Mouse (Mus musculus): ENCODE data around the gene Ift57. TPM values are rescaled to one million over a fixed set of nuclear protein-coding genes. Genes with fewer than 3 reads are reported as not detected.

Ift57 gene
- total and polyA plus RNA-seq, 3 experiments, result 13.3 to 28.8 (median 21.3) TPM

DNA sequence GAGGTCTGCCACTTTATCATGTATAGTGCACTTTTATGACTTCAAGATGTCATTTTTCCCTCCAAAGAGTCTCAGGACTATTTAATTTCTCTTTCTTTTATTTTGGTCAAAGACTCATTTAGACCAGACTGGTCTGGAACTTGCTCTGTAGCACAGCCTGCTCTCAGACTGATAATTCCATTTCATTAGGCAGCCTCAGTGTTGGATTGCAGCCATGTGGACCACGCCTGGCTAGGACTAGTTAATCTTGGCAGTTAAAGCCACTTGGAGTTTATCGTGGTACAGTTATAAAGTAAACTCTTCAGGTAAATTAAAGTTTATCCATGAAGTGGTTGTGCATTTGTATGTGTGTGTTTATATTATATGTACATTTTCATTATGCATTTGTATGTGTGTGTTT lies 27.7 kb downstream of the Ift57 start:
- Histone ChIP-seq H3K27me3 (replicated peaks) (no peaks in the 10 kb centered on the region), H3K27ac (ENCODE audit: insufficient read depth, low read depth) (no peak overlapping the region)
- in situ Hi-C loops (cut with MboI; ENCODE audit: low pct_ligation_motif_present, low pct_unique_long_range_greater_than_20kb, low sequenced_read_pairs), result no loop called here

DNA sequence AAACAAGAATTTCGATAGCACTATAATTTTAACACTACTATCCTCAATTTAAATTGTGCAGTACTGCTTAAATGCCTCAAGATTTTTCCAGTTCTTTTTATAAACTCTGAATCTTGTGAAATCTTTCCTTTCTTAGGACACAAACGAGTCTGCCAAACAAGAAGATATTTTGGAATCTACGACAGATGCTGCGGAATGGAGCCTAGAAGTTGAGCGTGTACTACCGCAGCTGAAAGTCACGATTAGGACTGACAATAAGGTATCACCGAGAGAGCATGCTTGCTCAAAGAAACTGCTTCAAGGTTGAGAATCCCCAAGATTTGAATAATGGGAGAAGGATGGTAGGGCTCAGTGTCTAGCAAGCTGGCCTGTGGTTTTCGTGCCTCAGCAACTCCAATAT lies 37.5 kb downstream of the Ift57 start:
- dilution Hi-C loops (cut with MboI; ENCODE audit: extremely low pct_ligation_motif_present, extremely low pct_unique_long_range_greater_than_20kb, low sequenced_read_pairs), result no loop called here
- Histone ChIP-seq H3K9me3 (replicated peaks; ENCODE audit: low read length) (no peaks in the 10 kb centered on the region), H3K27me3 (replicated peaks) (no peaks in the 10 kb centered on the region), H3K4me1 (ENCODE audit: control insufficient read depth in 1 of 2, insufficient read depth in 2 of 2) (peaks cover 0 to 13% of the 10 kb centered on the region in 2 experiments; a peak in 2 of 4 replicates), H3K9ac (ENCODE audit: insufficient read depth, low read depth) (no peak overlapping the region), H3K4me2 (ENCODE audit: insufficient read depth, low read depth, poor library complexity, severe bottlenecking) (no peak overlapping the region), H3K79me2 (replicated peaks; ENCODE audit: control insufficient read depth, extremely low read depth, insufficient read depth, poor library complexity, severe bottlenecking) (no peaks in the 10 kb centered on the region), H3K27ac (ENCODE audit: insufficient read depth, low read depth) (no peak overlapping the region), H3K36me3 (replicated peaks in 1 of 2; ENCODE audit: control insufficient read depth in 1 of 2, insufficient read depth in 1 of 2, low read length in 1 of 2) (peaks cover 0 to 7% of the 10 kb centered on the region in 2 experiments), H3K4me3 (replicated peaks in 1 of 3; ENCODE audit: low read depth in 2 of 3, low read length in 2 of 3, poor library complexity in 1 of 3) (no peak overlapping the region)
- TF ChIP-seq CHD2 (IDR thresholded peaks at IDR 0.05; ENCODE audit: low read length) (no peak), UBTF (IDR thresholded peaks at IDR 0.05; ENCODE audit: low read depth, low read length) (no peak), SIN3A (IDR thresholded peaks at IDR 0.05; ENCODE audit: low read length) (no peak), MYC (IDR thresholded peaks at IDR 0.05; ENCODE audit: low read depth, low read length) (no peak), MXI1 (IDR thresholded peaks at IDR 0.05; ENCODE audit: low read depth, low read length) (no peak), PAX5 (IDR thresholded peaks at IDR 0.05; ENCODE audit: low read length) (no peak), BHLHE40 (IDR thresholded peaks at IDR 0.05; ENCODE audit: low read depth, low read length) (no peak), MAZ (IDR thresholded peaks at IDR 0.05; ENCODE audit: low read depth, low read length) (no peak), NELFE (IDR thresholded peaks at IDR 0.05; ENCODE audit: low read depth, low read length) (no peak)
- peak; percentile 48 for DNase-seq (ENCODE audit: extremely low read depth)
- in situ Hi-C loops (cut with MboI; ENCODE audit: low pct_ligation_motif_present, low pct_unique_long_range_greater_than_20kb, low sequenced_read_pairs), result no loop called here

More for the DNA sequence above, 27.7 kb downstream of the Ift57 start:
- Histone ChIP-seq H3K79me2 (replicated peaks; ENCODE audit: control insufficient read depth, extremely low read depth, insufficient read depth, poor library complexity, severe bottlenecking) (no peaks in the 10 kb centered on the region), H3K4me1 (ENCODE audit: control insufficient read depth in 1 of 2, insufficient read depth in 2 of 2) (peaks cover 4 to 33% of the 10 kb centered on the region in 2 experiments; a peak in 3 of 4 replicates), H3K36me3 (replicated peaks in 1 of 2; ENCODE audit: control insufficient read depth in 1 of 2, insufficient read depth in 1 of 2, low read length in 1 of 2) (peaks cover 0 to 8% of the 10 kb centered on the region in 2 experiments), H3K4me3 (replicated peaks in 1 of 3; ENCODE audit: low read depth in 2 of 3, low read length in 2 of 3, poor library complexity in 1 of 3) (no peak overlapping the region), H3K9me3 (replicated peaks; ENCODE audit: low read length) (no peaks in the 10 kb centered on the region), H3K4me2 (ENCODE audit: insufficient read depth, low read depth, poor library complexity, severe bottlenecking) (no peak overlapping the region), H3K9ac (ENCODE audit: insufficient read depth, low read depth) (no peak overlapping the region)
- no peak for DNase-seq (ENCODE audit: extremely low read depth)
- no peak for TF ChIP-seq ELF1 (IDR thresholded peaks at IDR 0.05; ENCODE audit: low read depth, low read length)
- dilution Hi-C loops (cut with MboI; ENCODE audit: extremely low pct_ligation_motif_present, extremely low pct_unique_long_range_greater_than_20kb, low sequenced_read_pairs), result no loop called here

DNA sequence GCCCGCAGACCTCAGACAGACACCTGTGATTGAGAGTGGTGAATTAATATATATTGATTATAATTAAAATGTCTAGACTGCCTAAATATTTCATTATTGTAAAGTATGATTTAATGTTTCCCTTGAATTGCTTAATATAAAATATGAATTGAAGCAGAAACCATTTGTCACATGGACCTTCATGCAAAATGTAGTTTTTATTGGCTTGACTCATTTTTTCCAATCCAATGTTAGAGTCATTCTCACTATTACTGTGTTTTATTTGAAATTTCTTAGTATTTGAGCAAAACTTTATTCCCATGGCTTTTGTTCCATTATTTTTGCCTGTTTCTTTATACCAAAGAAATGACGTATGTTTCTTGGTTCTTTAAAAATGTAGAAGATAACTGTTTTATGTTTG lies 48.3 kb downstream of the Ift57 start:
- H3K9ac ChIP-seq (ENCODE audit: insufficient read depth, low read depth), result no peak overlapping the region
- H3K4me1 ChIP-seq (ENCODE audit: control insufficient read depth in 1 of 2, insufficient read depth in 2 of 2), result peaks cover 0 to 4% of the 10 kb centered on the region in 2 experiments; a peak in 1 of 4 replicates
- TF ChIP-seq MAX (IDR thresholded peaks at IDR 0.05; ENCODE audit: low read length), result no peak
- no peak for TF ChIP-seq ETS1 (conservative IDR thresholded peaks at IDR 0.05; ENCODE audit: low read depth, low read length)
- TF ChIP-seq JUND (conservative IDR thresholded peaks at IDR 0.05; ENCODE audit: low read depth, low read length), result peak; percentile 82
- peak; percentile 58; the same call in 1 of the 2 replicates for TF ChIP-seq EP300 (IDR thresholded peaks at IDR 0.05; ENCODE audit: low read length)
- TF ChIP-seq GABPA (IDR thresholded peaks at IDR 0.05; ENCODE audit: insufficient replicate concordance, low read depth, low read length), result no peak
- no peak for TF ChIP-seq POLR2AphosphoS2 (IDR thresholded peaks at IDR 0.05; ENCODE audit: low read depth, low read length)
- TF ChIP-seq MEF2A (IDR thresholded peaks at IDR 0.05; ENCODE audit: borderline replicate concordance, low read depth, low read length), result no peak
- TF ChIP-seq JUN (IDR thresholded peaks at IDR 0.05; ENCODE audit: insufficient read depth, low read depth, low read length), result 0 out of 2 replicates have a peak, but pooled peaks have one; percentile 57
- no peak for TF ChIP-seq TBP (conservative IDR thresholded peaks at IDR 0.05; ENCODE audit: low read depth, low read length)
- in situ Hi-C loops (cut with MboI; ENCODE audit: low pct_ligation_motif_present, low pct_unique_long_range_greater_than_20kb, low sequenced_read_pairs) (no loop called here), dilution Hi-C loops (cut with MboI; ENCODE audit: extremely low pct_ligation_motif_present, extremely low pct_unique_long_range_greater_than_20kb, low sequenced_read_pairs) (no loop called here)
- H3K27me3 ChIP-seq (replicated peaks), result no peaks in the 10 kb centered on the region
- no peaks in the 10 kb centered on the region for H3K79me2 ChIP-seq (replicated peaks; ENCODE audit: control insufficient read depth, extremely low read depth, insufficient read depth, poor library complexity, severe bottlenecking)
- H3K4me3 ChIP-seq (replicated peaks in 1 of 3; ENCODE audit: low read depth in 2 of 3, low read length in 2 of 3, poor library complexity in 1 of 3), result no peak overlapping the region
- no peak overlapping the region for H3K27ac ChIP-seq (ENCODE audit: insufficient read depth, low read depth)
- no peak for DNase-seq (ENCODE audit: extremely low read depth)
- no peaks in the 10 kb centered on the region for H3K9me3 ChIP-seq (replicated peaks; ENCODE audit: low read length)
- H3K4me2 ChIP-seq (ENCODE audit: insufficient read depth, low read depth, poor library complexity, severe bottlenecking), result no peak overlapping the region
- H3K36me3 ChIP-seq (replicated peaks in 1 of 2; ENCODE audit: control insufficient read depth in 1 of 2, insufficient read depth in 1 of 2, low read length in 1 of 2), result peaks cover 0 to 10% of the 10 kb centered on the region in 2 experiments

Measured in CH12.LX (cell line).